Mouse (Mus musculus): ENCODE measurements at regions not wholly inside any gene's neighbourhood (a gene's known extent, or its start where the extent isn't known, plus 50 kb on each side); places are given as distances from the start of the nearest gene placed in this dataset.

GRCm38 (mm10) chr17:76205082-76205481, 653.3 kb upstream of the Fam98a start:
- Histone ChIP-seq H3K4me1 (ENCODE audit: control insufficient read depth, insufficient read depth, low read length) (no peaks in the 10 kb centered on the region), H3K4me3 (replicated peaks; ENCODE audit: low read length) (no peak overlapping the region), H3K4me2 (replicated peaks; ENCODE audit: low read depth, low read length, severe bottlenecking) (no peak overlapping the region), H3K36me3 (ENCODE audit: control insufficient read depth, insufficient read depth, low read length) (no peaks in the 10 kb centered on the region), H3K27ac (replicated peaks; ENCODE audit: low read depth, low read length) (no peak overlapping the region), H3K9ac (ENCODE audit: low read depth, low read length, severe bottlenecking) (no peak overlapping the region), H3K9me3 (ENCODE audit: control insufficient read depth, low read length) (no peaks in the 10 kb centered on the region), H3K27me3 (ENCODE audit: control insufficient read depth, insufficient read depth, low read length) (no peaks in the 10 kb centered on the region)
- TF ChIP-seq POLR2A (IDR thresholded peaks at IDR 0.05; ENCODE audit: borderline replicate concordance, extremely low read depth, insufficient read depth, insufficient read length) = no peak
- ATAC-seq (ENCODE audit: low FRiP score, low read depth) (no peak; the same call in 1 of the 2 replicates), DNase-seq (ENCODE audit: low spot score) (peak; percentile 32)

GRCm38 (mm10) chr17:76184813-76185212, 633.1 kb upstream of the Fam98a start:
- no peaks in the 10 kb centered on the region for H3K36me3 ChIP-seq (ENCODE audit: control insufficient read depth, insufficient read depth, low read length)
- DNase-seq (ENCODE audit: low spot score) (no peak), ATAC-seq (ENCODE audit: low FRiP score, low read depth) (no peak)
- no peak overlapping the region for H3K9ac ChIP-seq (ENCODE audit: low read depth, low read length, severe bottlenecking)
- H3K4me3 ChIP-seq (replicated peaks; ENCODE audit: low read length) = no peak overlapping the region
- WGBS = 53% methylated on average over 2 of the region's 2 CpGs
- TF ChIP-seq POLR2A (IDR thresholded peaks at IDR 0.05; ENCODE audit: borderline replicate concordance, extremely low read depth, insufficient read depth, insufficient read length) = no peak
- no peak overlapping the region for H3K27ac ChIP-seq (replicated peaks; ENCODE audit: low read depth, low read length)
- no peaks in the 10 kb centered on the region for H3K27me3 ChIP-seq (ENCODE audit: control insufficient read depth, insufficient read depth, low read length)
- H3K4me2 ChIP-seq (replicated peaks; ENCODE audit: low read depth, low read length, severe bottlenecking) = no peak overlapping the region
- no peaks in the 10 kb centered on the region for H3K9me3 ChIP-seq (ENCODE audit: control insufficient read depth, low read length)
- H3K4me1 ChIP-seq (ENCODE audit: control insufficient read depth, insufficient read depth, low read length) = no peaks in the 10 kb centered on the region

- no peak overlapping the region for H3K9ac ChIP-seq (ENCODE audit: low read depth, low read length, severe bottlenecking)
- DNase-seq (ENCODE audit: low spot score) (peak; percentile 14), ATAC-seq (ENCODE audit: low FRiP score, low read depth) (peak; percentile 77)
- no peaks in the 10 kb centered on the region for H3K4me1 ChIP-seq (ENCODE audit: control insufficient read depth, insufficient read depth, low read length)
- no peak overlapping the region for H3K27ac ChIP-seq (replicated peaks; ENCODE audit: low read depth, low read length)
- H3K27me3 ChIP-seq (ENCODE audit: control insufficient read depth, insufficient read depth, low read length) = no peaks in the 10 kb centered on the region
- H3K4me3 ChIP-seq (replicated peaks; ENCODE audit: low read length) = no peak overlapping the region
- TF ChIP-seq POLR2A (IDR thresholded peaks at IDR 0.05; ENCODE audit: borderline replicate concordance, extremely low read depth, insufficient read depth, insufficient read length) = no peak
- H3K4me2 ChIP-seq (replicated peaks; ENCODE audit: low read depth, low read length, severe bottlenecking) = no peak overlapping the region
- no peaks in the 10 kb centered on the region for H3K9me3 ChIP-seq (ENCODE audit: control insufficient read depth, low read length)
- H3K36me3 ChIP-seq (ENCODE audit: control insufficient read depth, insufficient read depth, low read length) = no peaks in the 10 kb centered on the region
Observed at GRCm38 (mm10) chr17:76136660-76137495, 585.1 kb upstream of the Fam98a start.

- Histone ChIP-seq H3K27ac (replicated peaks; ENCODE audit: low read depth, low read length) (no peak overlapping the region), H3K4me1 (ENCODE audit: control insufficient read depth, insufficient read depth, low read length) (no peaks in the 10 kb centered on the region), H3K9ac (ENCODE audit: low read depth, low read length, severe bottlenecking) (no peak overlapping the region), H3K4me2 (replicated peaks; ENCODE audit: low read depth, low read length, severe bottlenecking) (no peak overlapping the region), H3K27me3 (ENCODE audit: control insufficient read depth, insufficient read depth, low read length) (no peaks in the 10 kb centered on the region), H3K4me3 (replicated peaks; ENCODE audit: low read length) (no peak overlapping the region), H3K9me3 (ENCODE audit: control insufficient read depth, low read length) (no peaks in the 10 kb centered on the region), H3K36me3 (ENCODE audit: control insufficient read depth, insufficient read depth, low read length) (no peaks in the 10 kb centered on the region)
- WGBS = 62% methylated on average over 3 of the region's 3 CpGs
- DNase-seq (ENCODE audit: low spot score) (no peak), ATAC-seq (ENCODE audit: low FRiP score, low read depth) (no peak)
- TF ChIP-seq POLR2A (IDR thresholded peaks at IDR 0.05; ENCODE audit: borderline replicate concordance, extremely low read depth, insufficient read depth, insufficient read length) = no peak
Observed at GRCm38 (mm10) chr17:76134030-76134429, 582.3 kb upstream of the Fam98a start.

GRCm38 (mm10) chr17:76125260-76125659, 573.5 kb upstream of the Fam98a start:
- DNase-seq (ENCODE audit: low spot score) (peak; percentile 16), ATAC-seq (ENCODE audit: low FRiP score, low read depth) (no peak)
- H3K4me2 ChIP-seq (replicated peaks; ENCODE audit: low read depth, low read length, severe bottlenecking) = no peak overlapping the region
- TF ChIP-seq POLR2A (IDR thresholded peaks at IDR 0.05; ENCODE audit: borderline replicate concordance, extremely low read depth, insufficient read depth, insufficient read length) = no peak
- no peak overlapping the region for H3K27ac ChIP-seq (replicated peaks; ENCODE audit: low read depth, low read length)
- 62% methylated on average over 5 of the region's 5 CpGs for WGBS
- no peaks in the 10 kb centered on the region for H3K27me3 ChIP-seq (ENCODE audit: control insufficient read depth, insufficient read depth, low read length)
- H3K4me3 ChIP-seq (replicated peaks; ENCODE audit: low read length) = no peak overlapping the region
- H3K4me1 ChIP-seq (ENCODE audit: control insufficient read depth, insufficient read depth, low read length) = no peaks in the 10 kb centered on the region
- no peak overlapping the region for H3K9ac ChIP-seq (ENCODE audit: low read depth, low read length, severe bottlenecking)
- H3K9me3 ChIP-seq (ENCODE audit: control insufficient read depth, low read length) = no peaks in the 10 kb centered on the region
- no peaks in the 10 kb centered on the region for H3K36me3 ChIP-seq (ENCODE audit: control insufficient read depth, insufficient read depth, low read length)

All from limb, embryonic 14.5 days (tissue).